Comparison of ENCODE assay signal across 10 mouse cellular contexts in genomic region chr4:152159285-152159678, GRCm38 (mm10). TPM values are rescaled to one million over a fixed set of nuclear protein-coding genes. Genes with fewer than 3 reads are reported as not detected.
DNase-seq lines count a peak whose midpoint lies in the region; ATAC-seq and TF ChIP-seq lines count a peak whose summit lies in the region.
"Had no signal": no experiment of that assay in that cellular context is flagged by ENCODE, and none has a peak within 500 bp of the region (broad histone marks: within the 10 kb centered on the region; RNA-seq: fewer than 3 reads in every experiment).

No protein-coding gene starts in this region.

- no peak for ATAC-seq in forebrain, embryonic 15.5 days (replicated peaks)
- ATAC-seq in liver, embryonic 14.5 days (ENCODE audit: insufficient read depth): no peak; the same call in 1 of the 2 replicates
- ATAC-seq in stomach, postnatal 0 days (ENCODE audit: low FRiP score, low TSS enrichment): no peak

- no peak overlapping the region for H3K9ac ChIP-seq in forebrain, embryonic 15.5 days (replicated peaks)
- H3K9ac ChIP-seq in liver, embryonic 14.5 days (replicated peaks): no peak overlapping the region
- H3K9ac ChIP-seq in stomach, postnatal 0 days (ENCODE audit: low read length): 0 out of 2 replicates have a peak overlapping the region, but pooled peaks have one; percentile 18

- DNase-seq in forebrain, embryonic 10.5 days (ENCODE audit: extremely low spot score, low spot score): no peak
- no peak for DNase-seq in testis, postnatal 14 days (ENCODE audit: low spot score)
- no peak for DNase-seq in liver, embryonic 14.5 days (ENCODE audit: low read depth in 3 of 3, low spot score in 3 of 3)
- DNase-seq in stomach, postnatal 0 days (ENCODE audit: low spot score): peak; percentile 43
- no peak for DNase-seq in layer of hippocampus, postnatal 14 days (ENCODE audit: low spot score in 2 of 2)
- no peak for DNase-seq in ovary, adult 18-20 months (ENCODE audit: low spot score)
- DNase-seq: right cerebral cortex, postnatal 14 days had no signal

- H3K36me3 ChIP-seq in forebrain, embryonic 10.5 days (replicated peaks): no peaks in the 10 kb centered on the region
- no peaks in the 10 kb centered on the region for H3K36me3 ChIP-seq in forebrain, embryonic 15.5 days
- H3K36me3 ChIP-seq in testis, adult 2 months (ENCODE audit: control insufficient read depth, insufficient read depth, low read length): no peaks in the 10 kb centered on the region
- no peaks in the 10 kb centered on the region for H3K36me3 ChIP-seq in liver, embryonic 14.5 days (replicated peaks; ENCODE audit: control insufficient read depth, insufficient read depth, low read depth)
- H3K36me3 ChIP-seq in stomach, postnatal 0 days (ENCODE audit: control insufficient read depth, insufficient read depth, low read length): no peaks in the 10 kb centered on the region

- peaks cover 6% of the 10 kb centered on the region; the same call in 1 of the 2 replicates for H3K9me3 ChIP-seq in forebrain, embryonic 10.5 days
- H3K9me3 ChIP-seq in forebrain, embryonic 15.5 days: no peaks in the 10 kb centered on the region
- no peaks in the 10 kb centered on the region for H3K9me3 ChIP-seq in liver, embryonic 14.5 days (ENCODE audit: control insufficient read depth, low read length)
- no peaks in the 10 kb centered on the region for H3K9me3 ChIP-seq in stomach, postnatal 0 days (ENCODE audit: control insufficient read depth, low read length)

- no peak for TF ChIP-seq POLR2A in testis, adult 2 months (IDR thresholded peaks at IDR 0.05; ENCODE audit: control insufficient read depth, low read depth, low read length)

- no peak for TF ChIP-seq EP300 in liver, embryonic 14.5 days (IDR thresholded peaks at IDR 0.05; ENCODE audit: low read depth)
- TF ChIP-seq EP300 in stomach, postnatal 0 days (optimal IDR thresholded peaks at IDR 0.05): no peak

- WGBS in forebrain, embryonic 10.5 days: 3% methylated on average over 19 of the region's 19 CpGs
- 1% methylated on average over 19 of the region's 19 CpGs for WGBS in forebrain, embryonic 15.5 days
- WGBS in liver, embryonic 14.5 days (ENCODE audit: insufficient replicate concordance): 2% methylated on average over 19 of the region's 19 CpGs
- WGBS in stomach, postnatal 0 days: 2% methylated on average over 18 of the region's 19 CpGs

- no peak for TF ChIP-seq CTCF in testis, adult 2 months (IDR thresholded peaks at IDR 0.05; ENCODE audit: control insufficient read depth, insufficient read depth, insufficient replicate concordance, low read depth, low read length)
- peak; percentile 3; the same call in 1 of the 2 replicates for TF ChIP-seq CTCF in liver, embryonic 14.5 days (IDR thresholded peaks at IDR 0.05; ENCODE audit: low read depth)
- TF ChIP-seq CTCF in stomach, postnatal 0 days (IDR thresholded peaks at IDR 0.05; ENCODE audit: low read depth): no peak

- peaks cover 22% of the 10 kb centered on the region for H3K4me1 ChIP-seq in forebrain, embryonic 10.5 days
- H3K4me1 ChIP-seq in forebrain, embryonic 15.5 days: peaks cover 16% of the 10 kb centered on the region
- H3K4me1 ChIP-seq in testis, adult 2 months (ENCODE audit: control insufficient read depth, insufficient read depth, low read length): peaks cover 13% of the 10 kb centered on the region
- peaks cover 3 to 5% of the 10 kb centered on the region in 2 experiments; a peak in 2 of 4 replicates for H3K4me1 ChIP-seq in liver, embryonic 14.5 days (replicated peaks; ENCODE audit: control insufficient read depth in 2 of 2, insufficient read depth in 2 of 2, low read length in 1 of 2)
- H3K4me1 ChIP-seq in stomach, postnatal 0 days (replicated peaks; ENCODE audit: control insufficient read depth, insufficient read depth): 0 out of 2 replicates have a peak, but pooled peaks cover 8% of the 10 kb centered on the region

- no peak overlapping the region for H3K4me2 ChIP-seq in forebrain, embryonic 15.5 days (replicated peaks)
- H3K4me2 ChIP-seq in liver, embryonic 14.5 days (ENCODE audit: low read depth): peak overlapping the region; percentile 63
- peak overlapping the region; percentile 51 for H3K4me2 ChIP-seq in stomach, postnatal 0 days (replicated peaks; ENCODE audit: low read depth)

- H3K4me3 ChIP-seq in forebrain, embryonic 10.5 days: peak overlapping the region; percentile 35
- H3K4me3 ChIP-seq in forebrain, embryonic 15.5 days: no peak overlapping the region
- peak overlapping the region; percentile 6; the same call in 1 of the 2 replicates for H3K4me3 ChIP-seq in testis, adult 2 months (ENCODE audit: control insufficient read depth, low read depth, low read length)
- peak overlapping the region in 1 of 2 experiments; percentile 42; a peak in 2 of 4 replicates for H3K4me3 ChIP-seq in liver, embryonic 14.5 days (ENCODE audit: insufficient read depth in 1 of 2, low read depth in 2 of 2, low read length in 2 of 2)
- H3K4me3 ChIP-seq in stomach, postnatal 0 days (ENCODE audit: low read depth, low read length): peak overlapping the region; percentile 26

- peaks cover 93% of the 10 kb centered on the region for H3K27me3 ChIP-seq in forebrain, embryonic 10.5 days (ENCODE audit: poor library complexity, severe bottlenecking)
- peaks cover 56% of the 10 kb centered on the region for H3K27me3 ChIP-seq in forebrain, embryonic 15.5 days
- no peaks in the 10 kb centered on the region for H3K27me3 ChIP-seq in testis, adult 2 months (ENCODE audit: control insufficient read depth, insufficient read depth, low read length)
- peaks cover 46% of the 10 kb centered on the region for H3K27me3 ChIP-seq in liver, embryonic 14.5 days (ENCODE audit: control insufficient read depth, insufficient read depth, low read length)
- peaks cover 11% of the 10 kb centered on the region; the same call in 1 of the 2 replicates for H3K27me3 ChIP-seq in stomach, postnatal 0 days (ENCODE audit: control insufficient read depth, insufficient read depth, low read length)

- no peak overlapping the region for H3K27ac ChIP-seq in forebrain, embryonic 10.5 days
- no peak overlapping the region for H3K27ac ChIP-seq in forebrain, embryonic 15.5 days (replicated peaks)
- no peak overlapping the region for H3K27ac ChIP-seq in testis, adult 2 months (ENCODE audit: control insufficient read depth, insufficient read depth, low read depth, low read length)
- no peak overlapping the region for H3K27ac ChIP-seq in liver, embryonic 14.5 days
- no peak overlapping the region for H3K27ac ChIP-seq in stomach, postnatal 0 days (replicated peaks)

RNA-seq across cellular contexts. Expression of gene Hes2, which starts 0.6 kb away (rescaled TPM):
- polyA plus RNA-seq in forebrain, embryonic 10.5 days (2016; fragmentation: Nextera tagmentation; extraction: Ambion mirVana): not detected in 2 replicates
- not detected in 2 replicates for polyA plus RNA-seq in forebrain, embryonic 15.5 days (2015; fragmentation: Nextera tagmentation; extraction: Ambion mirVana)
- 0.42 and 0.73 TPM in 2 replicates for polyA plus RNA-seq in testis, adult 2 months (2012; rRNA removed)
- 0.01 and 0.02 TPM in 2 replicates for polyA plus RNA-seq in liver, embryonic 14.5 days (2012; rRNA removed)
- 0.05 TPM in 1 of 2 replicates, not detected in the other for polyA plus RNA-seq in liver, embryonic 14.5 days (2014; fragmentation: Nextera tagmentation; extraction: Ambion mirVana)
- polyA plus RNA-seq in stomach, postnatal 0 days (2015; fragmentation: Nextera tagmentation; extraction: Ambion mirVana): 0.52 and 0.87 TPM in 2 replicates
- not detected for total RNA-seq in layer of hippocampus, postnatal 14 days (2021)
- polyA plus RNA-seq: brain, embryonic 14.5 days had no signal

RNA-seq across cellular contexts. Expression of gene Espn, which starts 7.1 kb away (rescaled TPM):
- 5.6 and 5.9 TPM in 2 replicates for polyA plus RNA-seq in forebrain, embryonic 10.5 days (2016; fragmentation: Nextera tagmentation; extraction: Ambion mirVana)
- polyA plus RNA-seq in forebrain, embryonic 15.5 days (2015; fragmentation: Nextera tagmentation; extraction: Ambion mirVana): 0.09 and 0.10 TPM in 2 replicates
- 84.1 and 87.1 TPM in 2 replicates for polyA plus RNA-seq in testis, adult 2 months (2012; rRNA removed)
- polyA plus RNA-seq in liver, embryonic 14.5 days (2012; rRNA removed): 1.2 and 1.5 TPM in 2 replicates
- 1.2 and 1.9 TPM in 2 replicates for polyA plus RNA-seq in liver, embryonic 14.5 days (2014; fragmentation: Nextera tagmentation; extraction: Ambion mirVana)
- polyA plus RNA-seq in stomach, postnatal 0 days (2015; fragmentation: Nextera tagmentation; extraction: Ambion mirVana): 13.8 and 14.4 TPM in 2 replicates
- total RNA-seq in layer of hippocampus, postnatal 14 days (2021): under 1 TPM; 0.57 to 0.94 TPM

RNA-seq across cellular contexts. Expression of gene Acot7, which starts 18.7 kb away (rescaled TPM):
- 61.0 and 64.4 TPM in 2 replicates for polyA plus RNA-seq in forebrain, embryonic 10.5 days (2016; fragmentation: Nextera tagmentation; extraction: Ambion mirVana)
- polyA plus RNA-seq in forebrain, embryonic 15.5 days (2015; fragmentation: Nextera tagmentation; extraction: Ambion mirVana): 210 and 219 TPM in 2 replicates
- 685 and 754 TPM in 2 replicates for polyA plus RNA-seq in testis, adult 2 months (2012; rRNA removed)
- polyA plus RNA-seq in liver, embryonic 14.5 days (2012; rRNA removed): 10.8 and 12.5 TPM in 2 replicates
- polyA plus RNA-seq in liver, embryonic 14.5 days (2014; fragmentation: Nextera tagmentation; extraction: Ambion mirVana): 12.2 and 13.0 TPM in 2 replicates
- 51.7 and 55.0 TPM in 2 replicates for polyA plus RNA-seq in stomach, postnatal 0 days (2015; fragmentation: Nextera tagmentation; extraction: Ambion mirVana)
- 100 to 1,000 TPM; 352 to 388 TPM for total RNA-seq in layer of hippocampus, postnatal 14 days (2021)

RNA-seq across cellular contexts. Expression of gene Tnfrsf25, which starts 43.5 kb away (rescaled TPM):
- polyA plus RNA-seq in forebrain, embryonic 10.5 days (2016; fragmentation: Nextera tagmentation; extraction: Ambion mirVana): 0.72 and 0.96 TPM in 2 replicates
- polyA plus RNA-seq in forebrain, embryonic 15.5 days (2015; fragmentation: Nextera tagmentation; extraction: Ambion mirVana): 0.53 and 1.0 TPM in 2 replicates
- polyA plus RNA-seq in testis, adult 2 months (2012; rRNA removed): 1.2 and 1.5 TPM in 2 replicates
- 0.68 and 0.93 TPM in 2 replicates for polyA plus RNA-seq in liver, embryonic 14.5 days (2012; rRNA removed)
- polyA plus RNA-seq in liver, embryonic 14.5 days (2014; fragmentation: Nextera tagmentation; extraction: Ambion mirVana): 0.15 and 0.16 TPM in 2 replicates
- polyA plus RNA-seq in stomach, postnatal 0 days (2015; fragmentation: Nextera tagmentation; extraction: Ambion mirVana): 0.49 and 0.96 TPM in 2 replicates
- total RNA-seq in layer of hippocampus, postnatal 14 days (2021): 10 to 100 TPM; 17.7 to 25.6 TPM
